ENCODE assay signal across 9 mouse cellular contexts in genomic region chr4:125990143-125990542, GRCm38 (mm10). TPM values are rescaled to one million over a fixed set of nuclear protein-coding genes. Genes with fewer than 3 reads are reported as not detected.
DNase-seq lines count a peak whose midpoint lies in the region; ATAC-seq and TF ChIP-seq lines count a peak whose summit lies in the region.
"Had no signal": no experiment of that assay in that cellular context is flagged by ENCODE, and none has a peak within 500 bp of the region (broad histone marks: within the 10 kb centered on the region; RNA-seq: fewer than 3 reads in every experiment).

No protein-coding gene starts in this region.

- H3K27me3 ChIP-seq in Patski = no peaks in the 10 kb centered on the region

- CTCF ChIA-PET in Patski (lab: Charles Lee) = interaction anchor here (1.6 kb wide), 1 partner anchor 10 kb away, joined by 6 read pairs; no protein-coding TSS in a partner anchor

- no peak for ATAC-seq in Patski

- POLR2A ChIA-PET in Patski (lab: Charles Lee) = interaction anchor here (0.6 kb wide), 1 partner anchor 475 kb away, joined by 3 read pairs; no protein-coding TSS in a partner anchor

- no peak for TF ChIP-seq POLR2A in lung, adult 2 months (IDR thresholded peaks at IDR 0.05; ENCODE audit: borderline replicate concordance, extremely low read depth, low read depth, low read length)

- 11% methylated on average over 5 of the region's 7 CpGs for WGBS in lung, adult 2 months

- in situ Hi-C loops in Patski (cut with MboI; ENCODE audit: low pct_unique_long_range_greater_than_20kb) = no loop called here

- H3K4me1 ChIP-seq in lung, adult 2 months (ENCODE audit: control insufficient read depth, insufficient read depth, low read length) = no peaks in the 10 kb centered on the region
- H3K4me1 ChIP-seq: heart, embryonic 15.5 days had no signal

- peak; percentile 75 for DNase-seq in 416B (ENCODE audit: low read depth)
- DNase-seq in Patski (ENCODE audit: low read depth, low spot score) = no peak
- DNase-seq in cerebellum, postnatal 14 days = peak; percentile 87 to 92
- peak; percentile 53 to 66 for DNase-seq in frontal cortex, postnatal 25 days (ENCODE audit: low spot score in 2 of 2)
- DNase-seq in kidney, postnatal 36 days = peak; percentile 26 to 77
- peak; percentile 52 for DNase-seq in lung, adult 2 months
- peak; percentile 53 for DNase-seq in ovary, postnatal 14 days (ENCODE audit: low spot score)
- DNase-seq in thymus, postnatal 14 days = peak; percentile 52

- no peak overlapping the region for H3K4me3 ChIP-seq in lung, adult 2 months (replicated peaks; ENCODE audit: extremely low read depth, low read depth, low read length)
- H3K4me3 ChIP-seq: heart, embryonic 15.5 days had no signal

- peak; percentile 87 for TF ChIP-seq CTCF in Patski (IDR thresholded peaks at IDR 0.05)
- peak; percentile 78 for TF ChIP-seq CTCF in lung, adult 2 months (IDR thresholded peaks at IDR 0.05; ENCODE audit: insufficient read depth, low read length)

RNA-seq across cellular contexts. Expression of gene Csf3r, which starts 34.2 kb away (rescaled TPM):
- not detected for polyA plus RNA-seq in Patski (2021)
- 20.9 and 39.2 TPM in 2 replicates for polyA plus RNA-seq in lung, adult 2 months (2012; rRNA removed)

RNA-seq across cellular contexts. Expression of gene Mrps15, which starts 56.6 kb away (rescaled TPM):
- 56.7 TPM for polyA plus RNA-seq in Patski (2021)
- polyA plus RNA-seq in lung, adult 2 months (2012; rRNA removed) = 48.6 and 49.8 TPM in 2 replicates

Comparison
In these comparisons a context has a peak if more than half of its experiments do, and no peak if none do; other contexts are left out.
1. RNA of gene Csf3r, which starts 34.2 kb away (polyA plus RNA-seq): 20.9 to 39.2 TPM in lung, adult 2 months; not detected in Patski (single experiment); every median in the first group is over 10 times any median in the second.